Mouse (Mus musculus) MEL (cell line): Measurements from ENCODE around the gene Cul4a. TPM values are rescaled to one million over a fixed set of nuclear protein-coding genes. Genes with fewer than 3 reads are reported as not detected.
"Not testable (repeated sequence)": the region's sequence is repeated elsewhere in the genome, so short reads cannot be mapped to it uniquely, and the experiment has no call there.

Source experiments
- DNase-seq: peaks from one replicate; pipeline ENCODE4 v3.0.0; 2011; ENCODE audit warnings: low read depth, low spot score
- H3K27ac ChIP-seq: 2 replicates; pipeline ENCODE4 v1.5.1; 2012; ENCODE audit warnings: low read depth, mild to moderate bottlenecking, control low read depth, low read length, moderate library complexity; ENCODE audit not compliant: control insufficient read depth
- H3K27me3 ChIP-seq, 2 experiments: fragments of 150-350 bp in 1 of 2; sonication (generic) in 1 of 2; 2 replicates each; pipeline ENCODE4 v1.6.1; 2012; ENCODE audit warnings: low read length in 2 of 2, mild to moderate bottlenecking in 2 of 2, improper control_type of control experiment in 1 of 2, moderate library complexity in 1 of 2; ENCODE audit not compliant: insufficient read depth in 2 of 2, control insufficient read depth in 1 of 2
- H3K36me3 ChIP-seq, 2 experiments: 2 replicates each; pipeline ENCODE4 v1.6.1; 2012 to 2014; ENCODE audit warnings: low read length in 2 of 2, improper control_type of control experiment in 1 of 2, inconsistent platforms in 1 of 2, mild to moderate bottlenecking in 1 of 2; ENCODE audit not compliant: insufficient read depth in 2 of 2, control insufficient read depth in 1 of 2
- H3K4me1 ChIP-seq, 2 experiments: fragments of 150-350 bp in 1 of 2; sonication (generic) in 1 of 2; 2 replicates each; pipeline ENCODE4 v1.6.1; 2012; ENCODE audit warnings: low read length in 2 of 2, improper control_type of control experiment in 1 of 2, mild to moderate bottlenecking in 1 of 2; ENCODE audit not compliant: insufficient read depth in 2 of 2, control insufficient read depth in 1 of 2
- H3K4me3 ChIP-seq, 2 experiments: fragments of 150-350 bp in 1 of 2; sonication (generic) in 1 of 2; 2 replicates each; pipeline ENCODE4 v1.5.1; 2012; ENCODE audit warnings: low read depth in 2 of 2, low read length in 2 of 2, mild to moderate bottlenecking in 2 of 2, moderate library complexity in 2 of 2, control low read depth in 1 of 2, improper control_type of control experiment in 1 of 2; ENCODE audit not compliant: control insufficient read depth in 1 of 2, insufficient read depth in 1 of 2
- H3K79me2 ChIP-seq: 2 replicates; pipeline ENCODE4 v1.6.1; 2012; ENCODE audit warnings: mild to moderate bottlenecking, low read length, moderate library complexity; ENCODE audit not compliant: control insufficient read depth, poor library complexity, insufficient read depth
- H3K9ac ChIP-seq: 2 replicates; pipeline ENCODE4 v1.6.1; 2012; ENCODE audit warnings: low read depth, mild to moderate bottlenecking, control low read depth, low read length, moderate library complexity; ENCODE audit not compliant: control insufficient read depth, poor library complexity, severe bottlenecking
- H3K9me3 ChIP-seq: fragments of 150-350 bp; sonication (generic); replicated peaks from 2 replicates; pipeline ENCODE4 v1.6.1; 2012; ENCODE audit warnings: mild to moderate bottlenecking, low read length, improper control_type of control experiment, moderate library complexity; ENCODE audit not compliant: insufficient read depth
- CTCF ChIP-seq, 3 experiments: IDR thresholded peaks in 2 of 3; conservative IDR thresholded peaks in 1 of 3; 2 replicates each; pipeline ENCODE4 v1.5.1; 2011 to 2012; ENCODE audit warnings: low read length in 3 of 3, low read depth in 2 of 3, mild to moderate bottlenecking in 2 of 3, improper control_type of control experiment in 1 of 3, inconsistent platforms in 1 of 3, mixed read lengths in 1 of 3, moderate library complexity in 1 of 3; ENCODE audit not compliant: control insufficient read depth in 1 of 3, insufficient read depth in 1 of 3, poor library complexity in 1 of 3, severe bottlenecking in 1 of 3
- E2F4 ChIP-seq: IDR thresholded peaks from 2 replicates; pipeline ENCODE4 v1.6.1; 2011; ENCODE audit warnings: low read depth, low read length, improper control_type of control experiment, borderline replicate concordance
- ETS1 ChIP-seq: IDR thresholded peaks from 2 replicates; pipeline ENCODE4 v1.6.1; 2012; ENCODE audit warnings: low read depth, mild to moderate bottlenecking, inconsistent platforms, low read length, improper control_type of control experiment, moderate library complexity
- GABPA ChIP-seq: IDR thresholded peaks from 2 replicates; pipeline ENCODE4 v1.6.1; 2012; ENCODE audit warnings: low read depth, mild to moderate bottlenecking, inconsistent platforms, low read length, improper control_type of control experiment, moderate library complexity
- JUND ChIP-seq: IDR thresholded peaks from 2 replicates; pipeline ENCODE4 v1.6.1; 2011; ENCODE audit warnings: low read depth, mild to moderate bottlenecking, improper control_type of control experiment, low read length
- KAT2A ChIP-seq: conservative IDR thresholded peaks from 2 replicates; pipeline ENCODE4 v1.6.1; 2012; ENCODE audit warnings: low read depth, low read length, improper control_type of control experiment, inconsistent platforms
- MAFK ChIP-seq: IDR thresholded peaks from 2 replicates; pipeline ENCODE4 v1.6.1; 2011; ENCODE audit warnings: low read depth, mild to moderate bottlenecking, low read length, improper control_type of control experiment, borderline replicate concordance
- MAZ ChIP-seq: IDR thresholded peaks from 2 replicates; pipeline ENCODE4 v1.6.1; 2012; ENCODE audit warnings: low read depth, mild to moderate bottlenecking, inconsistent platforms, low read length, improper control_type of control experiment
- MEF2A ChIP-seq: IDR thresholded peaks from 2 replicates; pipeline ENCODE4 v1.6.1; 2014; ENCODE audit warnings: low read depth, mild to moderate bottlenecking, inconsistent platforms, low read length, improper control_type of control experiment; ENCODE audit not compliant: poor library complexity, insufficient replicate concordance, severe bottlenecking; ENCODE audit errors: extremely low read depth
- MXI1 ChIP-seq: IDR thresholded peaks from 2 replicates; pipeline ENCODE4 v1.6.1; 2011; ENCODE audit warnings: mild to moderate bottlenecking, low read depth, low read length, improper control_type of control experiment
- MYC ChIP-seq: IDR thresholded peaks from 2 replicates; pipeline ENCODE4 v1.6.1; 2011; ENCODE audit warnings: low read depth, mild to moderate bottlenecking, low read length, improper control_type of control experiment, moderate library complexity
- NELFE ChIP-seq: IDR thresholded peaks from 2 replicates; pipeline ENCODE4 v1.6.1; 2011; ENCODE audit warnings: low read depth, low read length, improper control_type of control experiment
- NRF1 ChIP-seq: IDR thresholded peaks from 2 replicates; pipeline ENCODE4 v1.6.1; 2014; ENCODE audit warnings: low read depth, mild to moderate bottlenecking, inconsistent platforms, low read length, improper control_type of control experiment, moderate library complexity; ENCODE audit not compliant: poor library complexity, insufficient read depth, severe bottlenecking
- POLR2A ChIP-seq, 2 experiments: IDR thresholded peaks; 2 replicates each; pipeline ENCODE4 v1.6.1; 2011 to 2012; ENCODE audit warnings: low read length in 2 of 2, mild to moderate bottlenecking in 2 of 2, control low read depth in 1 of 2, improper control_type of control experiment in 1 of 2, low read depth in 1 of 2, moderate library complexity in 1 of 2; ENCODE audit not compliant: control insufficient read depth in 1 of 2, insufficient read depth in 1 of 2, poor library complexity in 1 of 2
- POLR2AphosphoS2 ChIP-seq: IDR thresholded peaks from 2 replicates; pipeline ENCODE4 v1.6.1; 2011; ENCODE audit warnings: low read length, improper control_type of control experiment
- POLR2AphosphoS5 ChIP-seq: IDR thresholded peaks from 2 replicates; pipeline ENCODE4 v1.6.1; 2012; ENCODE audit warnings: low read depth, borderline replicate concordance, mild to moderate bottlenecking, inconsistent platforms, low read length, moderate library complexity, mixed read lengths
- RCOR1 ChIP-seq: IDR thresholded peaks from 2 replicates; pipeline ENCODE4 v1.6.1; 2012; ENCODE audit warnings: low read depth, mild to moderate bottlenecking, inconsistent platforms, low read length, improper control_type of control experiment
- SIN3A ChIP-seq: IDR thresholded peaks from 2 replicates; pipeline ENCODE4 v1.6.1; 2012; ENCODE audit warnings: low read length, improper control_type of control experiment, inconsistent platforms
- TCF12 ChIP-seq: IDR thresholded peaks from 2 replicates; pipeline ENCODE4 v1.6.1; 2014; ENCODE audit warnings: low read depth, mild to moderate bottlenecking, inconsistent platforms, low read length, improper control_type of control experiment, moderate library complexity
- USF1 ChIP-seq: IDR thresholded peaks from 2 replicates; pipeline ENCODE4 v1.6.1; 2014; ENCODE audit warnings: low read depth, mild to moderate bottlenecking, inconsistent platforms, low read length, improper control_type of control experiment, moderate library complexity
- USF2 ChIP-seq, 2 experiments: IDR thresholded peaks; 2 replicates each; pipeline ENCODE4 v1.6.1; 2011 to 2012; ENCODE audit warnings: improper control_type of control experiment in 2 of 2, low read length in 2 of 2, borderline replicate concordance in 1 of 2, inconsistent platforms in 1 of 2, low read depth in 1 of 2, mild to moderate bottlenecking in 1 of 2; ENCODE audit not compliant: insufficient read depth in 1 of 2
- ZC3H11A ChIP-seq: IDR thresholded peaks from 2 replicates; pipeline ENCODE4 v1.6.1; 2012; ENCODE audit warnings: low read depth, mild to moderate bottlenecking, inconsistent platforms, low read length, improper control_type of control experiment
- ZKSCAN1 ChIP-seq: IDR thresholded peaks from 2 replicates; pipeline ENCODE4 v1.6.1; 2012; ENCODE audit warnings: low read depth, mild to moderate bottlenecking, inconsistent platforms, low read length, improper control_type of control experiment, moderate library complexity
- ZNF384 ChIP-seq: IDR thresholded peaks from 2 replicates; pipeline ENCODE4 v1.6.1; 2012; ENCODE audit warnings: low read depth, mild to moderate bottlenecking, inconsistent platforms, low read length, improper control_type of control experiment
- polyA plus RNA-seq, 2 experiments: library from polyadenylated mRNA; stranded (reverse) in 1 of 2; unstranded in 1 of 2; fragments of >175 nt in 1 of 2; fragments of >200 nt in 1 of 2; gene quantifications; 2 replicates each; pipeline versions ENCODE4 v1.2.1 to v1.2.4; 2012; ENCODE audit warnings: low replicate concordance in 2 of 2, low read depth in 1 of 2; ENCODE audit not compliant: insufficient read length in 2 of 2, insufficient read depth in 1 of 2, missing spikeins in 1 of 2
- total RNA-seq: library from RNA; depleted of rRNA; stranded (reverse); fragments of 300-350 nt; gene quantifications from 2 replicates; pipeline ENCODE4 v1.2.3, GENCODE M21; 2012

The Cul4a gene
- total and polyA plus RNA-seq, 3 experiments = 56.2 to 131 (median 81.4) TPM

GRCm38 (mm10) chr8:13075579-13075978 is 29.8 kb upstream of the Cul4a start:
- DNase-seq, H3K4me1 ChIP-seq, H3K27me3 ChIP-seq, H3K79me2 ChIP-seq, H3K4me3 ChIP-seq, H3K9ac ChIP-seq, H3K27ac ChIP-seq, H3K9me3 ChIP-seq: not testable (repeated sequence)
- TF ChIP-seq POLR2AphosphoS5 = peak; percentile 34; the same call in 1 of the 2 replicates
- TF ChIP-seq ZKSCAN1 = 0 out of 2 replicates have a peak, but pooled peaks have one; percentile 70
- H3K36me3 ChIP-seq = peaks cover 0 to 11% of the 10 kb centered on the region in 2 experiments; a peak in 2 of 4 replicates

DNA sequence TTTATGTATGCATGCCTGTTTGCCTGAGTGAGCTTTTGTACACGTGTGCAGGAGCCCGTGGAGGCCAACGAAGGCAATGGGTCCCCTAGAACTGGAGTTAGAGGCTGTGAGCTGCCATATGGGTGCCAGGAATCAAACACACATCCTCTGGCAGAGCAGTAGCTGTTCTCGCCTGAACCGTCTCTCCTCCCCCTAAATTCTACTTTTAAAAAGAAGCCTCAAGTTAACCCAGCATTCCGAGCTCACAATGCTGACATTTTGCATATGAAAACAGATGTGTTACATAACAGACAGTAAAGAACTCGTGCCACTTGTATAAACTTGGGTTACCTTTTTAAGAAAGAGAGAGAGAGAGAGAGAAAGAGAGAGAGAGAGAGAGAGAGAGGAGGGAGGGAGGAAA is 27.9 kb upstream of the Cul4a start:
- Histone ChIP-seq H3K36me3 (peaks cover 0 to 13% of the 10 kb centered on the region in 2 experiments; a peak in 2 of 4 replicates), H3K27me3 (no peaks in the 10 kb centered on the region), H3K27ac (no peak overlapping the region), H3K4me1 (no peaks in the 10 kb centered on the region), H3K4me3 (no peak overlapping the region), H3K9me3 (no peaks in the 10 kb centered on the region), H3K79me2 (no peaks in the 10 kb centered on the region), H3K9ac (no peak overlapping the region)
- no peak for TF ChIP-seq ZC3H11A
- no peak for TF ChIP-seq NRF1
- TF ChIP-seq MXI1 = no peak
- TF ChIP-seq POLR2AphosphoS2 = no peak
- no peak for TF ChIP-seq ETS1
- TF ChIP-seq MYC = no peak
- TF ChIP-seq USF2 (IDR thresholded peaks at IDR 0.05; ENCODE audit: borderline replicate concordance in 1 of 2, insufficient read depth in 1 of 2, low read depth in 1 of 2, low read length in 2 of 2) = no peak
- TF ChIP-seq SIN3A = no peak
- TF ChIP-seq NELFE = no peak
- no peak for TF ChIP-seq E2F4
- no peak for TF ChIP-seq TCF12
- DNase-seq = no peak

DNA sequence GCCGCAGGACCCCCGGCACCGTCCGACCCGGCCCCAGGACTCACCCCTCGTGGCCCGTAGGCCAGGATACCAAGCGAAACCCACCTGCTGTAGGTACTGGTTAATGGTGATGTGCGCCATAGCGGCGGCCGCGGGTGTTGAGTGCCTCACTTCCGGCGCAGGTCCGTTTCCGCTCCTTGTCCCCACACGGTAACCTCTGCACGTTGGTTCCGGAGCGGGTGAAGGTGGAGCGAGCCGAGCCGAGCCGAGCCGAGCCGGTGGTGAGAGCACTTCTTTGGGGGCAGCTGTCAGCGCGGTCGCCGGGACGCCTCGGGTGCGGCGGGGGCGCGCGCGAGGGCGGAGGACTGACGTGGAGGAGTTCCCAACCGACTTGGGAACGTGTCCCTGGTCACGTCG is 732 bp upstream of the Cul4a start:
- H3K9ac ChIP-seq = peak overlapping the region; percentile 84
- H3K27ac ChIP-seq = peak overlapping the region; percentile 77
- H3K27me3 ChIP-seq = no peaks in the 10 kb centered on the region
- H3K36me3 ChIP-seq = peaks cover 2 to 30% of the 10 kb centered on the region in 2 experiments; a peak in 3 of 4 replicates
- DNase-seq = peak; percentile 97
- no peaks in the 10 kb centered on the region for H3K9me3 ChIP-seq
- H3K4me3 ChIP-seq = peak overlapping the region; percentile 65 to 94
- H3K4me1 ChIP-seq = peaks cover 16 to 34% of the 10 kb centered on the region in 2 experiments
- peaks cover 64% of the 10 kb centered on the region for H3K79me2 ChIP-seq
- TF ChIP-seq KAT2A = peak; percentile 73; the same call in 1 of the 2 replicates
- peak; percentile 56; the same call in 1 of the 2 replicates for TF ChIP-seq POLR2AphosphoS2
- no peak for TF ChIP-seq ZNF384
- TF ChIP-seq MEF2A = no peak
- TF ChIP-seq GABPA = 0 out of 2 replicates have a peak, but pooled peaks have one; percentile 12
- peak; percentile 63 for TF ChIP-seq NELFE
- TF ChIP-seq RCOR1 = no peak
- peak; percentile 71; a peak in 2 of 4 replicates for TF ChIP-seq POLR2A (IDR thresholded peaks at IDR 0.05; ENCODE audit: control insufficient read depth in 1 of 2, insufficient read depth in 1 of 2, low read depth in 1 of 2, low read length in 2 of 2, poor library complexity in 1 of 2)
- peak; percentile 76 for TF ChIP-seq TCF12
- peak; percentile 63; the same call in 1 of the 2 replicates for TF ChIP-seq MAZ
- no peak for TF ChIP-seq MAFK
- 0 out of 2 replicates have a peak, but pooled peaks have one; percentile 17 for TF ChIP-seq MYC
- TF ChIP-seq USF1 = no peak
- TF ChIP-seq JUND = peak; percentile 35; the same call in 1 of the 2 replicates
- TF ChIP-seq CTCF (IDR thresholded peaks at IDR 0.05 in 2 of 3, conservative IDR thresholded peaks at IDR 0.05 in 1 of 3; ENCODE audit: control insufficient read depth in 1 of 3, insufficient read depth in 1 of 3, low read depth in 2 of 3, low read length in 3 of 3, poor library complexity in 1 of 3, severe bottlenecking in 1 of 3) = peak in 1 of 3 experiments; percentile 21; a peak in 1 of 6 replicates
- 0 out of 2 replicates have a peak, but pooled peaks have one; percentile 7 for TF ChIP-seq NRF1
- TF ChIP-seq SIN3A = peak; percentile 80
